Mouse (Mus musculus) stomach, postnatal 0 days (tissue): Measurements from ENCODE around the gene 4921536K21Rik.

Source experiments
- CTCF ChIP-seq: IDR thresholded peaks from 2 replicates; pipeline ENCODE4 v1.5.1; 2016; ENCODE audit warnings: antibody characterized with exemption, low read depth, mild to moderate bottlenecking, moderate library complexity
- EP300 ChIP-seq: optimal IDR thresholded peaks from 2 replicates; pipeline ENCODE3; 2016; ENCODE audit warnings: antibody characterized with exemption

GRCm38 (mm10) chr11:3936318-3936717 is 41.4 kb upstream of the 4921536K21Rik start:
- TF ChIP-seq CTCF, result no peak
- TF ChIP-seq EP300, result no peak
